Mouse (Mus musculus) thymus, adult 2 months (tissue): ENCODE measurements around the gene Tspan17.

Experiments used
- CTCF ChIP-seq: fragments of 200-500 bp; IDR thresholded peaks from 2 replicates; pipeline ENCODE4 v1.5.1; 2012; ENCODE audit warnings: mild to moderate bottlenecking, control low read depth, low read length, moderate library complexity, borderline replicate concordance; ENCODE audit not compliant: control insufficient read depth, poor library complexity, insufficient read depth; ENCODE audit errors: extremely low read depth
- POLR2A ChIP-seq: fragments of 200-500 bp; IDR thresholded peaks from 2 replicates; pipeline ENCODE4 v1.6.1; 2012; ENCODE audit warnings: mild to moderate bottlenecking, low read length, control low read depth, moderate library complexity; ENCODE audit not compliant: control insufficient read depth, poor library complexity, insufficient read depth; ENCODE audit errors: extremely low read depth

DNA sequence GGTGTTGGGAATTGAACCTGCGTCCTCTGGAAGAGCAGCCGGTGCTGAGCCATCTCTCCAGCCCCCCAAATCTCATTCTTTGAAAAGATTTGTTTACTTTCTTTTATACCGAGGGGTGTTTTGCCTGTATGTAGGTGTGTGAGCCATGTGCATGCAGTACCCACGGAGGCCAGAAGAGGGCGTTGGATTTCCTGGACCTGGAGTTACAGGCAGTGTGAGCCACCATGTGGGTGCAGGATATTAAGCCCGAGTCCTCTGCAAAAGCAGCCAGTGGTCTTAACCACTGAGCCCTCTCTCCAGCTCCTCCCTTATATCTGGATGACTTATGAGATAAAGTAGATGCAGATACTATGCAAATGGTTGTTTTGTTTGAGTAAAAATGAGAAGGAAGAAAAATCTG lies 13.8 kb downstream of the Tspan17 start:
- TF ChIP-seq POLR2A (no peak), CTCF (no peak)
